Comparison of ENCODE assay signal across 10 mouse cellular contexts in genomic region chr11:49754958-49755665, GRCm38 (mm10). TPM values are rescaled to one million over a fixed set of nuclear protein-coding genes. Genes with fewer than 3 reads are reported as not detected.
A peak's percentile ranks its signal among the peaks of the same experiment; 100 is the strongest.
DNase-seq lines count a peak whose midpoint lies in the region; ATAC-seq and TF ChIP-seq lines count a peak whose summit lies in the region.
"Had no signal": no experiment of that assay in that cellular context is flagged by ENCODE, and none has a peak within 500 bp of the region (broad histone marks: within the 10 kb centered on the region; RNA-seq: fewer than 3 reads in every experiment).

No protein-coding gene starts in this region.

- DNase-seq in ovary, adult 18-20 months (ENCODE audit: low spot score), result peak; percentile 17
- DNase-seq in ovary, postnatal 14 days (ENCODE audit: low spot score), result no peak
- peak; percentile 40 to 72 for DNase-seq in kidney, postnatal 25 days
- no peak for DNase-seq in cerebellum, postnatal 4 days (ENCODE audit: low spot score in 2 of 2)
- no peak for DNase-seq in spleen, adult 18-20 months
- no peak for DNase-seq in left cerebral cortex, adult 2 months (ENCODE audit: extremely low spot score in 1 of 2, low spot score in 2 of 2)
- DNase-seq in layer of hippocampus, postnatal 36 days, result no peak

- no peak overlapping the region for H3K9ac ChIP-seq in heart, embryonic 14.5 days (ENCODE audit: low read length)
- H3K9ac ChIP-seq: embryonic facial prominence, embryonic 12.5 days; liver, embryonic 15.5 days had no signal

- H3K9me3 ChIP-seq in heart, embryonic 14.5 days (ENCODE audit: control insufficient read depth, low read length), result no peaks in the 10 kb centered on the region
- H3K9me3 ChIP-seq: embryonic facial prominence, embryonic 12.5 days; liver, embryonic 15.5 days had no signal

- H3K4me1 ChIP-seq in heart, embryonic 14.5 days (ENCODE audit: control insufficient read depth in 2 of 2, insufficient read depth in 2 of 2, low read length in 2 of 2), result peaks cover 9 to 11% of the 10 kb centered on the region in 2 experiments; a peak in 3 of 4 replicates
- H3K4me1 ChIP-seq: liver, embryonic 15.5 days had no signal

- intact Hi-C loops in left cerebral cortex, adult 2 months (cut with DNase I), result no loop called here

- no peaks in the 10 kb centered on the region for H3K27me3 ChIP-seq in heart, embryonic 14.5 days (ENCODE audit: control insufficient read depth, insufficient read depth, low read length)
- H3K27me3 ChIP-seq: embryonic facial prominence, embryonic 12.5 days; liver, embryonic 15.5 days had no signal

- WGBS in heart, embryonic 14.5 days, result 41% methylated on average over 12 of the region's 12 CpGs

- no peaks in the 10 kb centered on the region for H3K36me3 ChIP-seq in heart, embryonic 14.5 days (ENCODE audit: control insufficient read depth, insufficient read depth, low read length)
- H3K36me3 ChIP-seq: embryonic facial prominence, embryonic 12.5 days; liver, embryonic 15.5 days had no signal

- 0 out of 2 replicates have a peak, but pooled peaks have one; percentile 32 for ATAC-seq in heart, embryonic 14.5 days (ENCODE audit: insufficient number of reproducible peaks, insufficient read depth, low FRiP score, low read depth)

- H3K27ac ChIP-seq in heart, embryonic 14.5 days (replicated peaks in 1 of 2; ENCODE audit: control insufficient read depth in 1 of 2, insufficient read depth in 1 of 2, low read depth in 2 of 2, low read length in 2 of 2), result peak overlapping the region; percentile 79 to 89
- H3K27ac ChIP-seq in left cerebral cortex, adult 2 months, result no peak overlapping the region
- H3K27ac ChIP-seq: embryonic facial prominence, embryonic 12.5 days; liver, embryonic 15.5 days had no signal

- no peak for TF ChIP-seq CTCF in left cerebral cortex, adult 2 months (IDR thresholded peaks at IDR 0.05)

- peak overlapping the region; percentile 18 for H3K4me2 ChIP-seq in heart, embryonic 14.5 days (ENCODE audit: low read length)
- H3K4me2 ChIP-seq: embryonic facial prominence, embryonic 12.5 days; liver, embryonic 15.5 days had no signal

- no peak overlapping the region for H3K4me3 ChIP-seq in heart, embryonic 14.5 days (ENCODE audit: control insufficient read depth in 1 of 2, insufficient read depth in 1 of 2, low read depth in 1 of 2, low read length in 2 of 2)
- no peak overlapping the region for H3K4me3 ChIP-seq in left cerebral cortex, adult 2 months
- H3K4me3 ChIP-seq: embryonic facial prominence, embryonic 12.5 days; liver, embryonic 15.5 days had no signal

RNA-seq across cellular contexts. Expression of gene Gfpt2, which starts 38.9 kb away (rescaled TPM):
- 7.8 and 8.5 TPM in 2 replicates for polyA plus RNA-seq in heart, embryonic 14.5 days (2014; fragmentation: Nextera tagmentation; extraction: Ambion mirVana)
- total RNA-seq in left cerebral cortex, adult 2 months (2021), result 10 to 100 TPM in 1 of 2 experiments, 1 to 10 TPM in 1; 6.2 to 11.4 TPM
- total RNA-seq in layer of hippocampus, postnatal 36 days (2021), result 1 to 10 TPM; 3.8 to 3.9 TPM

RNA-seq across cellular contexts. Expression of gene Cnot6, which starts 42.6 kb away (rescaled TPM):
- 38.7 and 42.4 TPM in 2 replicates for polyA plus RNA-seq in heart, embryonic 14.5 days (2014; fragmentation: Nextera tagmentation; extraction: Ambion mirVana)
- total RNA-seq in left cerebral cortex, adult 2 months (2021), result 10 to 100 TPM; 48.7 to 50.8 TPM
- 10 to 100 TPM; 49.4 to 55.8 TPM for total RNA-seq in layer of hippocampus, postnatal 36 days (2021)

Comparison
In these comparisons a context has a peak if more than half of its experiments do, and no peak if none do; other contexts are left out.
1. DNase-seq: peak in ovary, adult 18-20 months (single experiment) and kidney, postnatal 25 days (2 of 2); none in ovary, postnatal 14 days (single experiment), cerebellum, postnatal 4 days (0 of 2), spleen, adult 18-20 months (0 of 2), left cerebral cortex, adult 2 months (0 of 2) and layer of hippocampus, postnatal 36 days (0 of 2).